Mouse (Mus musculus) hindbrain, postnatal 0 days (tissue): ENCODE measurements at regions not wholly inside any gene's neighbourhood (a gene's known extent, or its start where the extent isn't known, plus 50 kb on each side); places are given as distances from the start of the nearest gene placed in this dataset.

Source experiments
- ATAC-seq: fragments of 200-750 bp; cut with Nextera tagmentation; 2 replicates; pipeline ENCODE4 v1.8.0; 2017; ENCODE audit warnings: mild to moderate bottlenecking, moderate TSS enrichment, moderate library complexity
- DNase-seq: peaks from one replicate; pipeline ENCODE4 v3.0.0-alpha.2; 2015; ENCODE audit warnings: low spot score
- H3K27ac ChIP-seq: fragments of 300-500 bp; sonication (generic); 2 replicates; pipeline ENCODE4 v1.5.1; 2014; ENCODE audit warnings: mild to moderate bottlenecking
- H3K27me3 ChIP-seq: fragments of 300-500 bp; sonication (generic); 2 replicates; pipeline ENCODE4 v1.6.1; 2014; ENCODE audit warnings: low read length, mixed read lengths; ENCODE audit not compliant: insufficient read depth
- H3K36me3 ChIP-seq: fragments of 300-500 bp; sonication (generic); 2 replicates; pipeline ENCODE4 v1.6.1; 2014; ENCODE audit warnings: low read length, mixed read lengths; ENCODE audit not compliant: insufficient read depth
- H3K4me1 ChIP-seq: fragments of 300-500 bp; sonication (generic); 2 replicates; pipeline ENCODE4 v1.6.1; 2014; ENCODE audit warnings: antibody characterized with exemption, low read length, mixed read lengths; ENCODE audit not compliant: insufficient read depth
- H3K4me2 ChIP-seq: fragments of 300-500 bp; sonication (generic); 2 replicates; pipeline ENCODE4 v1.6.1; 2014; ENCODE audit warnings: low read depth, mild to moderate bottlenecking, low read length, moderate library complexity, mixed read lengths
- H3K4me3 ChIP-seq: fragments of 300-500 bp; sonication (generic); 2 replicates; pipeline ENCODE4 v1.5.1; 2014; ENCODE audit warnings: low read length
- H3K9ac ChIP-seq: fragments of 300-500 bp; sonication (generic); replicated peaks from 2 replicates; pipeline ENCODE4 v1.6.1; 2014; ENCODE audit warnings: mild to moderate bottlenecking, low read length, moderate library complexity, mixed read lengths
- H3K9me3 ChIP-seq: fragments of 300-500 bp; sonication (generic); 2 replicates; pipeline ENCODE4 v1.6.1; 2016; ENCODE audit warnings: low read length, mixed read lengths
- CTCF ChIP-seq: IDR thresholded peaks from 2 replicates; pipeline ENCODE4 v1.5.1; 2016; ENCODE audit warnings: antibody characterized with exemption, control low read depth, low read depth
- WGBS: fragments of 180-500 bp; shearing (Covaris S2); extraction: QIAGEN DNeasy Blood & Tissue Kit; methylation state at CpG from one replicate; pipeline ENCODE4 v1.1.7; 2014; 5-methylcytosine and 5-hydroxymethylcytosine counted together

DNA sequence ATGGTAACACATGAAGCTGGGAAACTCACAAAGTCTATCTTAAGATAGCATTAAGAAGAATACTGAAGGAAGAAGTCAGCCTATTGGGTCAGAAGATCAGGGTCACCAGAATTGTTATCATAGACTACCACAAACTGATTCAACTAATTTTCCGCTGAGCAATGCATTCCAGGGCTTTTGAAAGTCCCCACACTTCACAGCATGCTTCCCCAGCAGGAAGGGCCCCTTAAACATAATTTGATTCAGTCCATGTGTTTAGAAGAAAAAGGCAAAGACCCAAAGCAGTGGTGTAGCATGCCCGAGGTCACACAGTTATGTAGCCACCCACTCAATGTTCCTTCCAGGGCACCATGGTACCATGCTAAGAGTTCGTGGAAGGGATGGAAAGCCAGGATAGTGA lies 315.3 kb downstream of the Sorl1 start:
- DNase-seq = no peak
- no peak overlapping the region for H3K27ac ChIP-seq
- no peak overlapping the region for H3K4me3 ChIP-seq
- H3K4me2 ChIP-seq = no peak overlapping the region
- no peaks in the 10 kb centered on the region for H3K9me3 ChIP-seq
- no peaks in the 10 kb centered on the region for H3K27me3 ChIP-seq
- H3K36me3 ChIP-seq = no peaks in the 10 kb centered on the region
- H3K9ac ChIP-seq = no peak overlapping the region
- 30% methylated on average over 3 of the region's 3 CpGs for WGBS
- ATAC-seq = no peak
- TF ChIP-seq CTCF = no peak
- H3K4me1 ChIP-seq = peaks cover 8% of the 10 kb centered on the region; the same call in 1 of the 2 replicates

GRCm38 (mm10) chr9:41806289-41806621 lies 317.8 kb downstream of the Sorl1 start:
- H3K36me3 ChIP-seq = no peaks in the 10 kb centered on the region
- peak overlapping the region; percentile 28; the same call in 1 of the 2 replicates for H3K27ac ChIP-seq
- TF ChIP-seq CTCF = no peak
- no peak for ATAC-seq
- H3K4me3 ChIP-seq = no peak overlapping the region
- H3K27me3 ChIP-seq = no peaks in the 10 kb centered on the region
- H3K9me3 ChIP-seq = no peaks in the 10 kb centered on the region
- H3K4me2 ChIP-seq = no peak overlapping the region
- H3K9ac ChIP-seq = no peak overlapping the region
- H3K4me1 ChIP-seq = peaks cover 8% of the 10 kb centered on the region; the same call in 1 of the 2 replicates
- DNase-seq = no peak
- 89% methylated on average over 5 of the region's 5 CpGs for WGBS

- Histone ChIP-seq H3K9ac (no peak overlapping the region), H3K4me1 (peaks cover 8% of the 10 kb centered on the region; the same call in 1 of the 2 replicates), H3K36me3 (no peaks in the 10 kb centered on the region), H3K9me3 (no peaks in the 10 kb centered on the region), H3K27ac (peak overlapping the region; percentile 28; the same call in 1 of the 2 replicates), H3K27me3 (no peaks in the 10 kb centered on the region), H3K4me2 (no peak overlapping the region), H3K4me3 (no peak overlapping the region)
- no peak for TF ChIP-seq CTCF
- 30% methylated on average over 15 of the region's 15 CpGs for WGBS
- ATAC-seq (0 out of 2 replicates have a peak, but pooled peaks have one; percentile 24), DNase-seq (no peak)
Observed at GRCm38 (mm10) chr9:41805491-41806288, 318.4 kb downstream of the Sorl1 start.

DNA sequence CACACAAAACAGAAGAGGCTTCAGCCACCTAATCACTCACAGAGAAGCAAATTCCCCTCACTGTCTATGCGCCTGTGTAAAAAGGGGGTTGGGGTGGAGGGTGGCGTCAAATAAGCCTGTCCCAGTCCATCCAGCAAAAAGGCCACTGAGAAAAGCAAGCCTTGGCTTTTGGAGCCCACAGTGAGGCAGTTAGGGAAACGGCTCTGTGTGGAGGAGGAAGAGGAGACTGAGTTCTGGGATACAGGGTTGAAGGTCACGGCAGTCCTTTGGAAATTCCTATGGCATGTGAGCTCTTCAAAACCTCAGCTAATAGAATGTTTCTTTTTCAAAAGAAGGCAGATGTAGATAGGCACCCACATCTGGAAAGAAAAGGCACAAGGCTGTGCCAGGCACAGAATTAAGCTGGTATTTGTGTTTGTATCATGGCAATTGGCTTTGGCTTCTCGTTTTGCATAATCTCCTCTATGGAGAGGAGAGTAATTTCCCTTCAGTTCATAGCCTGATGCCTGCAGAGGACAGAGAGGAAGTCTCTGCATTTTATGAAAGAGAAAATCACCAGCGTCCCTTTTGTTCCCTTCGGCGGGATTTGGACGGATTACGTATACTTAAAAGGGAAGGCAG lies 319.3 kb downstream of the Sorl1 start:
- Histone ChIP-seq H3K4me3 (no peak overlapping the region), H3K27ac (peak overlapping the region; percentile 28), H3K9ac (no peak overlapping the region), H3K36me3 (no peaks in the 10 kb centered on the region), H3K9me3 (no peaks in the 10 kb centered on the region), H3K4me2 (no peak overlapping the region), H3K4me1 (peaks cover 8% of the 10 kb centered on the region; the same call in 1 of the 2 replicates), H3K27me3 (no peaks in the 10 kb centered on the region)
- WGBS = 23% methylated on average over 10 of the region's 10 CpGs
- DNase-seq (no peak), ATAC-seq (0 out of 2 replicates have a peak, but pooled peaks have one; percentile 24)
- no peak for TF ChIP-seq CTCF

- Histone ChIP-seq H3K27ac (no peak overlapping the region), H3K36me3 (no peaks in the 10 kb centered on the region), H3K27me3 (no peaks in the 10 kb centered on the region), H3K4me1 (peaks cover 8% of the 10 kb centered on the region; the same call in 1 of the 2 replicates), H3K4me3 (no peak overlapping the region), H3K9me3 (no peaks in the 10 kb centered on the region), H3K4me2 (no peak overlapping the region), H3K9ac (no peak overlapping the region)
- WGBS = 61% methylated on average over 11 of the region's 11 CpGs
- DNase-seq (peak; percentile 83), ATAC-seq (no peak)
- no peak for TF ChIP-seq CTCF
Observed at GRCm38 (mm10) chr9:41803680-41804460, 320.2 kb downstream of the Sorl1 start.

DNA sequence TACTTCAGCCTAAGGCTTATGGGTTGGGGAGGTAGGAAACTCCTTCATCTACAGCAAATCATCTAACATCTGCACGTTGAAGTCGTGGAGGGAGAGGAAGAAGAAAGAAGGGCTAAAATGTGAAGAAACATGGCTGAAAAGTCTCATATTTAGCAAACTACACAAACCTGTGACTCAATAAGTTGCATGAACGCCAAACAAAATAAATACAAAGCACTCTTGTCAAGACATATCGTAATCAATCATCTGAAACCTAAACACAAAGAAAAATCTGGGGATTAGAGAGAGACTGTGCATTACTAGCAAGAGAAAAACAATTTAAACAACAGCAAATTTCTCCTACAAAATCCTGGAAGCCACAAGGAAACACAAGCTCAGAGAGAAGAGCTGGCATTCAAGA lies 322.7 kb downstream of the Sorl1 start:
- Histone ChIP-seq H3K4me2 (no peak overlapping the region), H3K9me3 (no peaks in the 10 kb centered on the region), H3K27ac (no peak overlapping the region), H3K4me3 (no peak overlapping the region), H3K36me3 (no peaks in the 10 kb centered on the region), H3K9ac (no peak overlapping the region), H3K4me1 (peaks cover 8% of the 10 kb centered on the region; the same call in 1 of the 2 replicates), H3K27me3 (no peaks in the 10 kb centered on the region)
- DNase-seq (no peak), ATAC-seq (no peak)
- WGBS = 85% methylated on average over 4 of the region's 4 CpGs
- no peak for TF ChIP-seq CTCF
